Mouse (Mus musculus) skeletal muscle tissue, adult 2 months (tissue): Measurements from ENCODE around the gene Acot11.
"Not testable (repeated sequence)": the region's sequence is repeated elsewhere in the genome, so short reads cannot be mapped to it uniquely, and the experiment has no call there.

ENCODE experiments used
- DNase-seq: peaks from one replicate; pipeline ENCODE4 v3.0.0-alpha.2; 2012; ENCODE audit warnings: low read depth, low spot score

The Acot11 gene

DNA sequence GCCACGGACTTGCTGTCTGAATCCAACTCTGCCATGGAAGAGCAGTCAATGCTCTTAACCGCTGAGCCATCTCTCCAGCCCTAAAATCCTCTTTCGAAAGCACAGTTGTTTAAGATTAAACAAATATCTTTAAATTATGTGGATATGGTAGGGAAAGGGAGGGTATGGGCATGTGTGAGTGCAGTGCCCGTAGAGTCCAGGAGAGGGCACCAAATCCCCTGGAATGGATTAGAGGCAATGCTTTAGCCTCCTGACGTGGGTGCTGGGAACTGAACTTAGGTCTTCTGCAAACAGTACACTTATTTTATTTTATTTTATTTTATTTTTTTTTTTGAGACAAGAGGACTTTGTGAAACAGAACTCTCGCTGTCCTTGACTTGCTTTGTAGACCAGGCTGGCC is 5.2 kb upstream of the Acot11 start:
- no peak for DNase-seq

DNA sequence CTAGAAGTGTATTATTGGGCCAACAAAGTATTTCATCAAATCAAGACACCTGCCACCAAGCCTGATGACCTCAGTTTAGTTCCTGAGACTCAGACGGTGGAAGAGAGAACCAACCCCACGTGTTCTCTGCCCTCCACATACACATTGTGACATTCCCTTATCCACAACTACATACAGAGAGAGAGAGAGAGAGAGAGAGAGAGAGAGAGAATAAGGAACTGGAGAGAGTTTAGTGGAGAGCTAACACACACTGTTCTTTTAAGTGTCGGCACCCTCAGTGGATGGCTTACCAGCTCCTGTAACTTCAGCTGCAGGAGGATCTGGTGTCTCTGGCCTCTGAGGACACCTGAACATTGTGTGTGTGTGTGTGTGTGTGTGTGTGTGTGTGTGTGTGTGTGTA is 2.5 kb upstream of the Acot11 start:
- DNase-seq: no peak

DNA sequence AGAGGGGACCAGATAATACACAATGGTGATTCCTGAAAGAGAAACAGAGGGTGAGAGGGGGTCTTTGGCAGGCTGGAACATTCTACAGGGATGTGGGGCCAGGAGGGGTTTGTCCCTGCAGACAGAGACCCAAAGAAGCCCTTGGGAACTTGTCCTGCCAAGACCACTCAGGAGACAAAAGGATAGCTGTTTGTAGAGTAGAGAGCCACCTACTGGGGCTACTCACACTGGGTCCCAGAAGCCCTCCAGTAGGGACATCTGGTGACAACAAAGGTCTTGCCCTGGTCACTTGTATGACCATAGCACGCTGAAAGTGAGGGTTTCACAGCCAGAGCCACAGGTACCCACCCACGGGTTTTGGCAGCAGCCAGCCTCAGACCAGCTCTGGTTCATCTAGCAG is 1.1 kb upstream of the Acot11 start:
- DNase-seq: no peak

DNA sequence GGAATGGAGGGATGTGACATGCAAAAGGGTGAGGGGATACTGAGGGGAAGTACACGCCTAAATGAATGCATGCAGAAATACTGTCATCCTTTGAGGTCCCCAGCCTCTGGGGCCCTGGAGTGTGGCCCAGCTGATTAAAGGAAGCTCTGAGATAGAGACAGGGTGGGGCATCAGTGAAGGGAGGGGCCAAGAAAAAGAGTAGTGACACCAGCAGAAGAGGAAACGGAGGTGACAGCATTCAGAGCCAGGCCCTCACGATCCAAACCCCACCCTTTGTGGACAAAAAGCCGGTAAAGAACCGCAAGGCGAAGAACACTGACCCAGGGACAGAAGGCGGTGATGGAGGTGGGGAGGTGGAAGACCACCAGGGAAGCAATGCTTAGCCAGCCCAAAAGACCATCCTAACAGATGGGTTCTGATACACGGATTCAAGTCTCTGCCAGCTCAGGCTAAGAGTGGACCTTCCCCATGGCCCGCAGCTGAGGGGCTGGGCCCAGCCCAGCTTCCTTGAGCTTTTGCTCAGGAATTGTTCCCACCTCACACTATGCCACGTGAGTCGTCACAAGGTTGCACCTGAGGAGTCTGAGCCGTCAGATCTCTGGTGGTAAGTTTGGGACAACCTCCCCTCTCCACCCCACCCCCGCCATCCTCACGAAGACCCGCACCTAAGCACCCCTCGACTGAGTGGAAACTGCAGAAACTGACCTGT is 443 bp downstream of the Acot11 start:
- DNase-seq: no peak

DNA sequence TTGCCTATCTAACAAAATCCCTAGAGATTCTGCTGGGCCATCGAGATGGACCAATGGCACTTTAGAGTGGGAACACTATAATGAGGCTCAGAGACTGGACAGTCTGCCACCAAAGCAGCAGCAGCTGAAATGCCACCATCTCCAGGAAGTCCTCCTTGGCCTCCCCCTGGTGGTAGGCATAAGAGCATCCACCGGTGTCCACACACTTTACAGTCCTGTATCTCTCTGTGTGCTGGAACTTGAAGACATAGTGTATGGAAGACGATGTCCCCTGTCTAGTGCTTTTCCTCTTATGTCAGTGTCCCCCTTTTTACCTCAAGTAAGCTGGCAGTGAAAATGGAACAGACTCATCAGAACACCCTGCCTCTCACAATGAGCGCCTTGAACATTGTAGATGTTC is 1.0 kb downstream of the Acot11 start:
- DNase-seq: no peak

DNA sequence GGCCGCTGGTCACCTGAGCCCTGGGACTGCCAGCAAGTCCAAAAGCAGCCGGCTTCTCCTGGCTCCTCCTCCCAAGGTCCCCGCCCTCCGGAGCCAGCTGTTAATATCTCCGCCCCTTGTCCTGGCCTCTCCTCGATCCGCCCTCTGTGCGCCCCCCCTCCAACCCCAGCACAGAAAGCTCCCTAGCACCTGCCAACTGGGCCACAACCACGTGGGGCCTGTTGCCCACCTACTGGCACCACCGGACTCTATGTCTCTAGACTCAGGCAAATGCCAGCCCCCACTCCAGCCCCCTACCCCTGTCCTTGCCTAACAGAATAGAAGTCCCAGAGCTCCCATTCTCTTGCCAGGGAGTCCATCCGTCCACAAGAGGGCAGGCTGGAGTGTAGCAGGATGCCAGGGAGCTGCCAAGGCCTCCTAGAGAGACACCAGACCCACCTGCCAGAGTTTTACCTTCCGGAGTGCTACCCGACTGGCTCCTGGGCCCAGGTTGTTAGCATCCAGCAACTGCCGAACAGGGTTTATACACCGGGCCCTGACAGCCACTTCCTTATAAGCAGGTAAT is 4.9 kb downstream of the Acot11 start:
- peak; percentile 77 for DNase-seq

DNA sequence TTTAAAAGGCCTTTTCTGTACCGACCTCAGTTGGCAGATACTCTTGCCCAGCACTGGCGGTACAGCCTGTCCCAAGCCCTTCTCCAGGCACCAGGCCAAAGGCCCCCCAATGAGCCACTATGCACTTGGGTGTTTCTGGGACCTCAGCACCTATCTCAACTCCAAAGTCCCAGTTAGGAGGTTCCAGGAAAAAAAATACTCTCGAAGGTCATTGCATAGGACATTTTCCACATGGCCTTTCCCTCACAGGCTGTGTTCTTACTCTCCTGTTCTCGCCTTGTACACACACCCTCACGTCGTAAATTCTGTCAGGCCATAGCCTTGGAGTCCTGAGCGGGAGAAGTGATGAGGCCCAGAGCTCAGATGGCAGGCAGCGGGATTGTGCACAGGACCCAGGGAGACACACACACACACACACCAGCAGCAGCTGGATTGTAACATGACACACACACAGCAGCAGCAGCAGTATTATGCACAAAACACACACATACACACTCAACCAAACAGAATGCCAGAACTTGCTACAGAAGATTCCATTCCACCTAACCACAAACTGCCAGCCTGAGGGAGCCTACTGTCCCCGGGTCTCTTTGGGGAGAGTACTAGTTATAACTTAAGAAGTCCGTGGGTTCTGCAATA is 5.8 kb downstream of the Acot11 start:
- peak; percentile 49 for DNase-seq

DNA sequence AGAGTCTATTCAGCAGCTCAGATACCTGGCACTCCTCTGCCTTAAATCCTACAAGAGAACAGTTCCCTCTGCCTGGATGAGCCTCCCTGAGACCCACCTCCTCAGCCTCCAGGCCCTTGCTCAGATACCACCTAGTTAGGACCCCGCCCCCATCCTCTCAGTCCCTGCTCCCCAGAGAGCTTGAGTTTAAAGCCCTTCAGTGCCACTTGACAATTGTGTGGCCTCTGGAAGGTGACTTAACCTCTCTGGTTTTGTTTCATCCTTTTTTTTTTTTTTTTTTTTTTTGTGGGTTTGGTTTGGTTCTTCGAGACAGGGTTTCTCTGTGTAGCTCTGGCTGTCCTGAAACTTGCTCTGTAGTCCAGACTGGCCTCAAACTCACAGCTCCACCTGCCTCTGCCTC is 9.5 kb downstream of the Acot11 start:
- no peak for DNase-seq

DNA sequence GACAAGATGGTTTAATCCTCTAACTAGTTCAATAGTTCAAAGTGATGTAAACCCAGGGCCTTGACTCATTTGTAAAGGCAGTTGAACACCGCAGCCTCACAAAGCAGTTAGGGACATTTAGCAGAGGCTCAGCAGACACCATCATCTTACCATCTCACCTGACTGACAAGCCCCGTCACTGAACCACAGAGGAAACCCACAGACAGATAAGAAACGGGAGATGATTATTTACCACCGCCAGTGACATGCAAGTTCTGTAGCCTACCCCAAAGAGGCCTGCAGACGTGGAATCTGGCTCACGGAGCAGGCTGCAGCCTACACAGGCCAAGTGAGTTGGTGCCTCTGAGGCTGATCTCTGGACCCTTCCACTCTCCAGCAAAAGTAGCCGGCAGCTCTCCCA is 10.6 kb downstream of the Acot11 start:
- DNase-seq: no peak

DNA sequence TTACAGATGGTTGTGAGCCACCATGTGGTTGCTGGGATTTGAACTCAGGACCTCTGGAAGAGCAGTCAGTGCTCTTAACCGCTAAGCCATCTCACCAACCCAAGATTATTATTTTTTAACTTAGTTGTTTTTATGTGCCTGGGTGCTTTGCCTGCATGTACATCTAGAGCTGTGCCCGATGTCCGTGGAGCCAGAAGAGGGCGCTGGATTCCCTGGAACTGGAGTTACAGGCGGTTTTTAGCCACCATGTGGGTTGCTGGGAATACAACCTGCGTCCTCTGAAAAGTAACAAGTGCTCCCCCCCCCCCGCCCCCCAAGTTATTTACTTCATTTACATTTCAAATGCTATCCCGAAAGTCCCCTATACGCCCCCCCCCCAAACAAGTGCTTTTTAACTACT is 11.0 kb downstream of the Acot11 start:
- DNase-seq: not testable (repeated sequence)

DNA sequence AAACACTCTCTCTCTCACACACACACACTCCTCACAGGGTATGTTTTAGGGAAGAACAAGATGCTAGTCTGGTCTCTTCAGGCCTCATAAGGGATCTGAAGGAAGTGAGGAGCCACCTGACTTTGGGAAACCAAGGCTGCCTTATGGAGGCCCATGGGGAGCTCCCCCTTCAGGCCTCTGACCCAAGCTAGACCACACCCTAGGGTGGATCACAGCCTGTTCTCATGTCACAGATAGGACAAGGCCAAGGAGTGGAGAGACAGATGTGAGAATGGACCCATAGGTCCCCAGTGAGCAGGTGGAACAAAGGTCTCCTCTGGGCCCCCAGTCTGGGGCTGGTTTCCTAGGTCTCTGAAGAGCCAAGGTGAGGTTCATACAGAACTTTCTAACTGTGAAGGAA is 12.5 kb downstream of the Acot11 start:
- no peak for DNase-seq

DNA sequence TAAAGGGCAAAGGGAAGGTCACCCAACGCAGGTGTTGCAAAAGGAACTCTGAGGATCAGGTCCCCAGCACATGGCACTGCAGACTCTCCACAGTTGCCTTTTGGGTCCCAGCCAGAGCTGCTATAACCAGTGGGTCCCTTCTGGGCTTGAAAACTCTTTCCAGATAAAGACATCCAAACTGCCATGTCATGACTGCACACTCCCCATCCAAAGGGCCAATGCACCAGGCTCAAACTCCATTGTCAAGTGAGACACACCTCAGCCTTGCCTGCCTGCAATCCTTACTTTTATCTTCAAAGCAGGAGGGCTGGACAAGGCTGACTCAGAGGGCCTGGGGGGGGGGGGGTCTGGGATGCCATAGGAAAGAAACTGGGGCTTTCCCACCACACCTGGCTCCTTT is 13.9 kb downstream of the Acot11 start:
- DNase-seq: no peak

DNA sequence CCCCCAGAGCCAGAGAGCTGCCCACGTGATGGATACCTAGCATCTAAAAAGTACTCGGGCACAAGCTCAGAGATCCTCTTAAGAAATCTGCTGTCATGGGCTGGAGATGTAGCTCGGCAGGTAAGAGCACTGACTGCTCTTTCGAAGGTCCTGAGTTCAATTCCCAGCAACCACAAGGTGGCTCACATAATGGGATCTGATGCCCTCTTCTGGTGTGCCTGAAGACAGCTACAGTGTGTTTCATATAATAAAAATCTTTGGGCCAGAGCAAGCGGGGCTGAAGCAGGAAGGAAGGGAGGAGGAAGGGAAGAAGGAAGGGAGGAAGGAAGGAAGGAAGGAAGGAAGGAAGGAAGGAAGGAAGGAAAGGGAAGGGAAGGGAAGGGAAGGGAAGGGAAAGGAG is 14.6 kb downstream of the Acot11 start:
- DNase-seq: not testable (repeated sequence)

DNA sequence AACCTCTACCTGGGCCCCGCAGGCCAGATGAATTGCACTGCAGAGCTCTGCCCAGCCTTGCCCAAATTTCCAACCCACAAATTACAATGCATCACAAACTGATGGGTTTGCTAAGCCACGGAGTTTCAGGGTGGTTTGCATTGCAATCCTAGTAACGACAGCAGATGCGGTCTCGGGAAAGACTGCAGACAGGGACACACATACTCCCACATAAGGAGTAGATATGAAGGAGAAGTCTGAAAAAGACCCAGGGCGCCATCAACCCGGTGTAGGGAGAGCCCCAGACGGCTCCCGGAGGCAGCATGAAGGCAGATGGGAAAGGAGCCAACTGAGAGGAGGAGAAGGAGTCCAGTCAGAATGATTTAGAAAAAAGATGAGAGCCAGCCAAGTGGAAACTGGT is 15.1 kb downstream of the Acot11 start:
- DNase-seq: no peak

DNA sequence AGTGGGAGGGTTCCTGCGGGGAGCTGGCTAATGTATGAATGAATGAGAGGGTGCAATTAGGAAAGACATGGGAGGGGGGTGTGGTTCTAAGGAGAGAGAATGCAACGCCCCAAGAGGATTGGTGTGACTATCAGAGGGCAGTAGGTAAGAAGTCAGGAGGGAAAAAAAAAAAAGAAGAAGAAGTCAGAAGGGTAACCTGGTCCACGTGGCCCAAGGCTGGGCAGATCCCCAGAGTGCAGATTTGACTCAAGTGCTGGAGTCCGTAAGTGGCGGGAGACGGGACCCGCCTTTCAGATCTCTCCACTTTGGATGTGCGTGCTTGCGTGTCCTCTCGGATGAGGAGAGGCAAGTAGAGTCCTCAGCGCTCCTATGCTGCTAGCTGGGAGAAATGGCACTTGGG is 16.2 kb downstream of the Acot11 start:
- DNase-seq: no peak

DNA sequence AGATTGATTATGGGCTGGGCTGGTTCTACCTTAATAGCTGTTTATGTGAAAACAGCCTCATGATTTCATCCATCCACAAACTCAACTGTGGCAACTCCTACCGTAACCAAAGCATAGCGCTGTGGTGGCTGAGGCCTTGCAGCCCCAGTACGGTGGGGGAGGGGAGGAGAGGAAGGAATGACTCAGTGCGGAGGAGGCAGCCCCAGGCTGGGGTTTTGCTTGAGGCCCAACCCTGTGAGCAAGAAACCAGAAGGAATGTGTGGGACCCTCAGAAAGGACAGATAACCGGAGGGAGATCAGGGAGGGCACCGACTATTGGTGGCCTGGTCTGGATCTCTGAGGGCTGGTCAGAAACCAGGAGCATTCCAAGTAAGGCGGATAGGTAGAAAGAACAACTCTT is 17.0 kb downstream of the Acot11 start:
- no peak for DNase-seq

DNA sequence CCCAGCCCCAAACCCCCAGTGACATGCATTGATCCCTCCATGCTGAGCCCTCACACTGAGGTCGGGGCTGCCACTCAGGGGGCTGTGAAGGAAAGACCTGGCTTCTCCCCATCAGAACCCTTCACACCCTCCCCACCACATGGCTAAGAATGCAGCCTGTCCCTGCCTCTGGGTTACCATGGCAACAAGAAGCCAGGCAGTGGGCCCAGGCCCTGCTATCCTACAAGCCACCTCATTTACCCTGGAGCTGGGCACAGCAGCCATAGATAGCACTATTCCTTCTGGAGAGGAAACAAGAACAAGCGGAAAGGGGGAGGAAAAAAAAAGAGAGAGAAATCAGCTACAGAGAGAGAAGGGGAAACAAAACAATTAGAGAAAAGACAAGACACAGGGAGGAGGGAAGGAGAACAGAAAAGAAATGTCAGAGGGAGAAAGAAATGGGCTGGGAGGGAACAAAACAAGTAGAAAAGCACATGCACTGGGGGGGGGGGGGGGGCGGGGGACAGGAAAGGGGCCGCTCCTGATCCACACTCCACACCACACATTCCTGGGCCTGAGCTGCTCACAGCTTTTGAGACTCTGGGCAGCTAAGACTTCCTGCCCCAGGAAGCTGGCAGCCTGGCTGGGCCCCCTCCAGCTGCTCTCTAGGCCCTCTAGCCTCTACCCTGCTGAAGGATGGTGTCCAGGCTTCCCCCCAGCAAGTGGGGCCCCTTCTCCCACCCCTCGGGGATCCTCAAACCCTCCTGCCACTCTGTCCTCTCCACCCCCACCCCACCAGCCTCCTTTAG is 18.9 kb downstream of the Acot11 start:
- DNase-seq: no peak

DNA sequence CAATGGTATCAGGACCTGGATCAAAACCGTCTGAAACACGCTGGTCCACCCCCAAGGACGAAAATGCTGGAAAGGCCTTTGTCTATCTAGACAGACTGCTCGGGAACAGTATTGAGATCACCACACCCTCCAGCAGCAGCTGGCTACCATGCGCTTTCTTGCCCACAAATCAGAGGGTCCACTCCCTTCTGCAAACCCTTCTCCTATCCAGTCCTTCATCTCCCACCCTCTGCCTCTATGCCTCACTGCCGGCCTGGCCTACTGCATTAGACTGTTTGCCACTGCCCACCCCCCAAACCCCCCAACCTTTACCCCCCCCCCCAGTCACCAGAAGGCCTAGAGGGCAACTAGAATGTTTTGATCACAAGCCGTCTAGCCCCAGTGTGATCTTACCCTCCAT is 19.5 kb downstream of the Acot11 start:
- no peak for DNase-seq

DNA sequence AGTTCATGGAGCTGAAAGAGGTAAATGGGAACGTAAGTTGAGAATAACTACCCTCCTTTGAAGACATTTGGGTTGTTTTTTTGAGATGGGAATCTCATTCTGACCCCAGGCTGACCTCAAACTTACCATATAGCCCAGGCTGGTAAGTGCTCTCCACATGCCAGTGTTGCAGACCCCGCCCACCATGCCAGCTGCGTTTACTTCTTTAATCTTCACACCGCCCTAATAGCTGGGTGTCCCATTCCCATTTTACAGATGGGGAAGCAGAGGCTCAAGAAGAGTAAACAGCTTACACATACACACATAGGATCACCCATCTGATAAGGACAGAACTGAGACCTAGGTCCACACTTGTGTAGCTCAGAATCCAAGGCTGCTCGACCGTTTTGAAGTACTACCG is 20.0 kb downstream of the Acot11 start:
- no peak for DNase-seq

DNA sequence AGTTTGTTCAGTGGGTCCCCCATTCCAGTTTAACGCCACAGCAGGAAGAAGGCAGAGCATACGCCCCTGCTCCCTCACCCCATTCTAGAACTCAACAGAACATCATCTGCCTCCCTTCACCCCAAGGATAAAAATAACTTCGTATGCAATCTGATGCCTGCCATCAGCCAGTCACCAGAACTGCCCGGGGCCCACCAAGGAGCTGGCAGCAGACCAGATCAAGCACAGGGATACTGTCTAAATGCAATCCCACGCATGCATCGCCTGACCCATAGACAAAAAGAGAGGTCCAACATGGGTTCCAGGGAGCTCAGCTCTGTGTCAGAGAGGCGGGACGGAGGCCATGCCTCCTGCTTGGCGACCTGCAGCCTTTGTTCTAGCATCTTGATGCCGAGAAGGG is 21.7 kb downstream of the Acot11 start:
- DNase-seq: no peak

DNA sequence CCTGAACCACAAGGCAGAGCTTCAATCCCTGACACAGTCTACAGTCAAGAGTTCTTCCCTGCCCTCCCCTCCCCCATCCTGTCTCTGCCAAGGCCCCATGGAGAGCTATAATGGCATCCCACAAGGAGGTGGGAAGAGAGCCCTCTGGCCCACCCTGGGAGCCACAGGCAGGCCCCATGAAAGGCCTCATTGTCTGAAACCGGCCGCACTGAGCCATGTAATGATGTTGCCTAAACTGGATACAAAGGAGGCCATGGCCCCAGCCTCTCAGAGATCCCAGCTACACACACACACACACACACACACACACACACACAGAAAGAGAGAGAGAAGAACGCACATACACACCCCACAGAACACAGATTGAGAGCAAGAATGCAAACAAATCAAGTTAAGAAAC is 24.8 kb downstream of the Acot11 start:
- no peak for DNase-seq

DNA sequence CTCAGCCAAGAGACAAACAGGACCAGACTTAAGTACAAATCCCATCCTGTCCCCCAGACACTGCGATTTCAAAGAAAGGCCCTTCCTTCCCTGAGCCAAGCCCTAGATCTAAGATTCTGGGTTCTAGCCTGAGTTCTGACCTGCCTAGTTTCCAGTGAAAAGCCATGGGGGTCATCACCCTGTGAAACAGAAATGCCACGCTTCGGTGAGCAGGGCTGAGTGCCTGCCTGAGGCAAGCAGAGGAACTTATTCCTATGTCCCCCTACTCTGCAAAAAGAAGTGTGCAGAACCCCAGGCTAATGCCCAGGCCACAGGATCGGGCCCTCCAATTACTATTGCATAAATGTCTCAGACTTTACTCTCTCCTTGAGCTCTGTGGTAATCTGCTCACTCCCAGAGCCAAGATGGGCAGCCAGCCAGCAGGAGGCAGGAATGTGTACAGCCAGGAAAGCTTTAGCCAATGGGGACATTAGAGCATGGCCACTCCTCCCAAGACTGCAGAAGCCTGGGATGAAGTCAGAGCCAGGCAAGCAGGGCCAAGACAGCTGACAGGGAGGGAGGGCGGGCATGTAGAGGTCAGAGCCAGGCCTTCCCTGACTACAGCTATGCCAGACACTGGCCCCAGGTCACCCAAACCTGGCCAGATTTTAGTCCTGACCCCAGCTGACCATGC is 26.5 kb downstream of the Acot11 start:
- DNase-seq: peak; percentile 99
